Mouse (Mus musculus): Measurements from ENCODE around the gene Nckap5l. TPM values are rescaled to one million over a fixed set of nuclear protein-coding genes. Genes with fewer than 3 reads are reported as not detected.

Nckap5l gene
- polyA plus RNA-seq, 1 experiment from 2014 or later = 0.92 TPM

GRCm38 (mm10) chr15:99423884-99424283 lies 33.7 kb downstream of the Nckap5l start:
- ATAC-seq (ENCODE audit: low read depth) = no peak

DNA sequence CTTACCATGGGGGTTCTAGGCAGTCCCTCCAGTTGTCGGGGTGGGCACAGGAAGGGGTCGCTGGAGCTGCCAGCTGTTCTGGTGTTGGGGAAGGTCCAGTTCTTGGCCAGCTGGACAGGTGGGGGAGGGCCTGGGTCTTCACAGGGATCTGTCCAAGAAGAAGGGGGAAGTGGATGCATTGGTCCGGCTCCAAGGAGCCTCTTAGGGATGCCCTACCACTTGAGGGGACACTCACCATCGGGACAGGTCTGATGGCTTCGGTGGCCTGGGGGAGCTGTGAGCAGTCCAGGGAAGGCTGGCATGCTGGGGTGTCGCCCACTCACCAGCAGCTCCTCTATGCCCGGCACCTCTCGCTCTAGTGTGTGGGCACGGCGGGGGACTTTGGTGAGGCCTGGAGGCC lies 34.4 kb downstream of the Nckap5l start:
- ATAC-seq (ENCODE audit: low read depth) = no peak
- Histone ChIP-seq H3K4me3 (ENCODE audit: low read depth, low read length) (no peak overlapping the region), H3K9me3 (replicated peaks; ENCODE audit: control insufficient read depth, low read length) (no peaks in the 10 kb centered on the region), H3K4me1 (ENCODE audit: control insufficient read depth, low read depth, low read length) (peaks cover 6% of the 10 kb centered on the region), H3K4me2 (ENCODE audit: low read depth, low read length) (no peak overlapping the region), H3K9ac (ENCODE audit: low read depth, low read length) (no peak overlapping the region), H3K27ac (ENCODE audit: low read length) (no peak overlapping the region), H3K36me3 (ENCODE audit: control insufficient read depth, insufficient read depth) (no peaks in the 10 kb centered on the region), H3K27me3 (ENCODE audit: control insufficient read depth, insufficient read depth, low read depth, low read length) (no peaks in the 10 kb centered on the region)
- WGBS (ENCODE audit: insufficient replicate concordance) = 73% methylated on average over 10 of the region's 10 CpGs

More at GRCm38 (mm10) chr15:99423884-99424283, 33.7 kb downstream of the Nckap5l start:
- Histone ChIP-seq H3K36me3 (ENCODE audit: control insufficient read depth, insufficient read depth) (no peaks in the 10 kb centered on the region), H3K9me3 (replicated peaks; ENCODE audit: control insufficient read depth, low read length) (no peaks in the 10 kb centered on the region), H3K27ac (ENCODE audit: low read length) (no peak overlapping the region), H3K4me1 (ENCODE audit: control insufficient read depth, low read depth, low read length) (peaks cover 6% of the 10 kb centered on the region), H3K4me2 (ENCODE audit: low read depth, low read length) (no peak overlapping the region), H3K4me3 (ENCODE audit: low read depth, low read length) (no peak overlapping the region), H3K9ac (ENCODE audit: low read depth, low read length) (no peak overlapping the region), H3K27me3 (ENCODE audit: control insufficient read depth, insufficient read depth, low read depth, low read length) (no peaks in the 10 kb centered on the region)
- WGBS (ENCODE audit: insufficient replicate concordance) = 83% methylated on average over 9 of the region's 9 CpGs

DNA sequence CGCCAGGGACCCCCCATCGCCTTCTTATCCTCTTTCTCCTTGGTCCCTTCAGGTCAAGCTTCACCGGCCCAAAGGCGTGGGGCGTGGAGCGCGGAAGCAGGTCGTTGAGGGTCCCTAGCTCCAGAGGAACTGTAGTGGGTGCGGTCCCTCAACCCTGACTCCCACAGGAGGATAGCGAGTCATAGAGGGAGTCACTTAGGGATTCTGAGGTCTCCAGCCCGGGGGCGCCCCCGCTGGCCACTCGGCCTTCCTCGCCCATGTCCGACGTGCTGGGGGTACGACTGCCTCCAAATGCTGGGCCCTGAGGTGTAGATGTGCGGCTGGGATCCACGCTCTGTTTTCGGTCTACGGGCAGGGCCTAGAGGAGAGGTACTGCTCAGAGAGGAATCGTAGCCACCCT lies 35.0 kb downstream of the Nckap5l start:
- H3K4me2 ChIP-seq (ENCODE audit: low read depth, low read length) = no peak overlapping the region
- no peaks in the 10 kb centered on the region for H3K9me3 ChIP-seq (replicated peaks; ENCODE audit: control insufficient read depth, low read length)
- H3K27ac ChIP-seq (ENCODE audit: low read length) = no peak overlapping the region
- H3K9ac ChIP-seq (ENCODE audit: low read depth, low read length) = no peak overlapping the region
- H3K4me1 ChIP-seq (ENCODE audit: control insufficient read depth, low read depth, low read length) = peaks cover 6% of the 10 kb centered on the region
- H3K36me3 ChIP-seq (ENCODE audit: control insufficient read depth, insufficient read depth) = no peaks in the 10 kb centered on the region
- no peak overlapping the region for H3K4me3 ChIP-seq (ENCODE audit: low read depth, low read length)
- 81% methylated on average over 23 of the region's 23 CpGs for WGBS (ENCODE audit: insufficient replicate concordance)
- no peak for ATAC-seq (ENCODE audit: low read depth)
- H3K27me3 ChIP-seq (ENCODE audit: control insufficient read depth, insufficient read depth, low read depth, low read length) = no peaks in the 10 kb centered on the region

DNA sequence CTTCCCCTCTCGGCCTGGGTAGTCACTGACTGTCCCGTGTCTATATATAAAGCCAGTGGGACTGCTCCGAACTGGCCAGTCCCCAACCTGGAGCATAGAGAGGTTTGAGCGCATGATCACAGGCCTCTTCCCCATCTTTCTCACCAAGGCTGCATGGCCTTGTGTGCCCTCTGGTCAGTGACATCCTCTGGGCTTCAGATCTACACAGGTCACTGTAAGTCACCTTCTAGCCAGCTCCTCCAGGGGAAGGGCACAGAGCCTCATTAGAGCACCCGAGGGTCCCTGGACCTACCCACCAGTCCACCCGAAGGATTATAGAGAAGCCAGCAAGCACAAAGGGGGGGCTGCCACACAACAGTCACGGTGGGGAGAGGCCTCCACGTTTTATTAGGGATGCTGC lies 35.9 kb downstream of the Nckap5l start:
- 56% methylated on average over 8 of the region's 8 CpGs for WGBS (ENCODE audit: insufficient replicate concordance)
- no peak overlapping the region for H3K4me3 ChIP-seq (ENCODE audit: low read depth, low read length)
- H3K4me2 ChIP-seq (ENCODE audit: low read depth, low read length) = no peak overlapping the region
- ATAC-seq (ENCODE audit: low read depth) = no peak
- H3K27ac ChIP-seq (ENCODE audit: low read length) = no peak overlapping the region; the same call in 1 of the 2 replicates
- H3K9me3 ChIP-seq (replicated peaks; ENCODE audit: control insufficient read depth, low read length) = no peaks in the 10 kb centered on the region
- H3K27me3 ChIP-seq (ENCODE audit: control insufficient read depth, insufficient read depth, low read depth, low read length) = no peaks in the 10 kb centered on the region
- H3K36me3 ChIP-seq (ENCODE audit: control insufficient read depth, insufficient read depth) = no peaks in the 10 kb centered on the region
- H3K9ac ChIP-seq (ENCODE audit: low read depth, low read length) = no peak overlapping the region
- peaks cover 10% of the 10 kb centered on the region for H3K4me1 ChIP-seq (ENCODE audit: control insufficient read depth, low read depth, low read length)

- no peak overlapping the region for H3K4me3 ChIP-seq (ENCODE audit: low read depth, low read length)
- peak; percentile 22; the same call in 1 of the 2 replicates for ATAC-seq (ENCODE audit: low read depth)
- H3K9me3 ChIP-seq (replicated peaks; ENCODE audit: control insufficient read depth, low read length) = no peaks in the 10 kb centered on the region
- no peaks in the 10 kb centered on the region for H3K36me3 ChIP-seq (ENCODE audit: control insufficient read depth, insufficient read depth)
- peaks cover 14% of the 10 kb centered on the region for H3K4me1 ChIP-seq (ENCODE audit: control insufficient read depth, low read depth, low read length)
- WGBS (ENCODE audit: insufficient replicate concordance) = 43% methylated on average over 9 of the region's 9 CpGs
- peak overlapping the region; percentile 43; the same call in 1 of the 2 replicates for H3K27ac ChIP-seq (ENCODE audit: low read length)
- no peak overlapping the region for H3K9ac ChIP-seq (ENCODE audit: low read depth, low read length)
- no peaks in the 10 kb centered on the region for H3K27me3 ChIP-seq (ENCODE audit: control insufficient read depth, insufficient read depth, low read depth, low read length)
- peak overlapping the region; percentile 22 for H3K4me2 ChIP-seq (ENCODE audit: low read depth, low read length)
These were observed 36.4 kb downstream of the Nckap5l start for GRCm38 (mm10) chr15:99421152-99421551.

DNA sequence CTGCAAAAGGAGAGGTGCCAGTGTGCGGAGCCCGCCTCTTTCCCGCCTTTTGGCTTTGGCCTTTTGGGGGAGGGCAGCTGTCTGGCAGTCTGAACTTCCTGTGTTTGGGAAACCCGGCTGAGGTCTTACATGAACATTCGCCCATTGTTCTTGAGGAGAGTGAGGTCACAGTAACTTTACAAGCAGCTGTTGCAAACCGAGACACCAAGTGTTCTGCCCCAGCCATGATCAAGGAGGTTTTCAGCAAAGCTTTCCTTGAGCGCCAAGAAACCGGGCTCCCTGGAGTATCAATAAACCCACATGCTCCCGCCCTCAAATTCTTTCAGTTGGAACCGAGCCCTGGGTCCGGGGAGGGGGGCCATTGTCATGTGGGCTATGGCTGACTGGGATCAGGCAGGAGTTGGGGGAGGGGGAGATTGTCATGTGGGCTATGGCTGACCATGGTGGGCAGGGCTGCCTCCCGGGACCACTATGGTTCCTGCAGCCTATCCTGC lies 37.0 kb downstream of the Nckap5l start:
- no peaks in the 10 kb centered on the region for H3K27me3 ChIP-seq (ENCODE audit: control insufficient read depth, insufficient read depth, low read depth, low read length)
- peak overlapping the region; percentile 43; the same call in 1 of the 2 replicates for H3K27ac ChIP-seq (ENCODE audit: low read length)
- peak; percentile 19; the same call in 1 of the 2 replicates for ATAC-seq (ENCODE audit: low read depth)
- peak overlapping the region; percentile 22 for H3K4me2 ChIP-seq (ENCODE audit: low read depth, low read length)
- H3K9ac ChIP-seq (ENCODE audit: low read depth, low read length) = no peak overlapping the region
- WGBS (ENCODE audit: insufficient replicate concordance) = 12% methylated on average over 12 of the region's 12 CpGs
- H3K4me3 ChIP-seq (ENCODE audit: low read depth, low read length) = no peak overlapping the region
- no peaks in the 10 kb centered on the region for H3K36me3 ChIP-seq (ENCODE audit: control insufficient read depth, insufficient read depth)
- no peaks in the 10 kb centered on the region for H3K9me3 ChIP-seq (replicated peaks; ENCODE audit: control insufficient read depth, low read length)
- peaks cover 15% of the 10 kb centered on the region for H3K4me1 ChIP-seq (ENCODE audit: control insufficient read depth, low read depth, low read length)

GRCm38 (mm10) chr15:99420101-99420500 lies 37.4 kb downstream of the Nckap5l start:
- H3K9me3 ChIP-seq (replicated peaks; ENCODE audit: control insufficient read depth, low read length) = no peaks in the 10 kb centered on the region
- no peak overlapping the region for H3K4me2 ChIP-seq (ENCODE audit: low read depth, low read length)
- H3K27ac ChIP-seq (ENCODE audit: low read length) = no peak overlapping the region
- no peaks in the 10 kb centered on the region for H3K36me3 ChIP-seq (ENCODE audit: control insufficient read depth, insufficient read depth)
- no peak overlapping the region for H3K4me3 ChIP-seq (ENCODE audit: low read depth, low read length)
- no peaks in the 10 kb centered on the region for H3K27me3 ChIP-seq (ENCODE audit: control insufficient read depth, insufficient read depth, low read depth, low read length)
- peaks cover 15% of the 10 kb centered on the region for H3K4me1 ChIP-seq (ENCODE audit: control insufficient read depth, low read depth, low read length)
- no peak overlapping the region for H3K9ac ChIP-seq (ENCODE audit: low read depth, low read length)
- no peak for ATAC-seq (ENCODE audit: low read depth)
- WGBS (ENCODE audit: insufficient replicate concordance) = 34% methylated on average over 5 of the region's 5 CpGs

GRCm38 (mm10) chr15:99417692-99418271 lies 39.8 kb downstream of the Nckap5l start:
- no peak for ATAC-seq (ENCODE audit: low read depth)
- Histone ChIP-seq H3K4me1 (ENCODE audit: control insufficient read depth, low read depth, low read length) (peaks cover 15% of the 10 kb centered on the region), H3K27ac (ENCODE audit: low read length) (no peak overlapping the region), H3K9ac (ENCODE audit: low read depth, low read length) (no peak overlapping the region), H3K9me3 (replicated peaks; ENCODE audit: control insufficient read depth, low read length) (no peaks in the 10 kb centered on the region), H3K36me3 (ENCODE audit: control insufficient read depth, insufficient read depth) (no peaks in the 10 kb centered on the region), H3K27me3 (ENCODE audit: control insufficient read depth, insufficient read depth, low read depth, low read length) (no peaks in the 10 kb centered on the region), H3K4me3 (ENCODE audit: low read depth, low read length) (no peak overlapping the region), H3K4me2 (ENCODE audit: low read depth, low read length) (no peak overlapping the region)
- 26% methylated on average over 17 of the region's 17 CpGs for WGBS (ENCODE audit: insufficient replicate concordance)

DNA sequence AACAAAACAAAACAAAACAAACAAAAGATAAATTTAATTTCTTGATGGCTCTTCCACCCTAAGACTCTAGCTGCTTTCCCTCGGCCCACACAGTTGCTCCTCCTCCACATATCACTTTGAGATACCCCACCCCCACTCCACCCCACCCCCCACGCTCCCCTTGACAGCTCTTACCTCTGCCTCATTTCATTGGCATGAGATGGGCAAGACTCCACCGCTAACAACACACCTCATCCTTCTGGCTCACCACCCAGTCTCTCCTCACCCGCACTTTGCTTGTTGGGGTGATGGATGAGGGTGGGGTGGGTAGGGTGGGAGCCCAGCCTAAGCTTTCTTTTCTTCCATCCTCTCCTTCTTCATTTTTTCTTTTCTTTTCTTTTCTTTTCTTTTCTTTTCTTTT lies 40.6 kb downstream of the Nckap5l start:
- 24% methylated on average over 4 of the region's 4 CpGs for WGBS (ENCODE audit: insufficient replicate concordance)
- Histone ChIP-seq H3K36me3 (ENCODE audit: control insufficient read depth, insufficient read depth) (no peaks in the 10 kb centered on the region), H3K4me2 (ENCODE audit: low read depth, low read length) (peak overlapping the region; percentile 5; the same call in 1 of the 2 replicates), H3K27me3 (ENCODE audit: control insufficient read depth, insufficient read depth, low read depth, low read length) (no peaks in the 10 kb centered on the region), H3K27ac (ENCODE audit: low read length) (no peak overlapping the region), H3K4me1 (ENCODE audit: control insufficient read depth, low read depth, low read length) (peaks cover 15% of the 10 kb centered on the region), H3K9me3 (replicated peaks; ENCODE audit: control insufficient read depth, low read length) (no peaks in the 10 kb centered on the region), H3K9ac (ENCODE audit: low read depth, low read length) (no peak overlapping the region), H3K4me3 (ENCODE audit: low read depth, low read length) (no peak overlapping the region)
- no peak for ATAC-seq (ENCODE audit: low read depth)
